Mouse (Mus musculus) 416B (cell line): ENCODE data around the gene Lrp1.
A peak's percentile ranks its signal among the peaks of the same experiment; 100 is the strongest.

Experiments
- DNase-seq: peaks from one replicate; pipeline ENCODE4 v3.0.0; 2011; ENCODE audit warnings: low read depth

Gene Lrp1

GRCm38 (mm10) chr10:127592850-127593249 is 28.1 kb downstream of the Lrp1 start:
- DNase-seq: no peak

- DNase-seq: peak; percentile 26
Measured at GRCm38 (mm10) chr10:127592423-127592822, 28.5 kb downstream of the Lrp1 start.

GRCm38 (mm10) chr10:127591514-127591913 is 29.4 kb downstream of the Lrp1 start:
- no peak for DNase-seq

- DNase-seq: peak; percentile 33
Measured at GRCm38 (mm10) chr10:127590831-127591451, 30.0 kb downstream of the Lrp1 start.

GRCm38 (mm10) chr10:127590256-127590655 is 30.7 kb downstream of the Lrp1 start:
- no peak for DNase-seq

- DNase-seq: no peak
Measured at GRCm38 (mm10) chr10:127587776-127588175, 33.2 kb downstream of the Lrp1 start.

GRCm38 (mm10) chr10:127586209-127586608 is 34.7 kb downstream of the Lrp1 start:
- DNase-seq: peak; percentile 86

GRCm38 (mm10) chr10:127585598-127585997 is 35.4 kb downstream of the Lrp1 start:
- DNase-seq: no peak

- no peak for DNase-seq
Measured at GRCm38 (mm10) chr10:127583649-127584048, 37.3 kb downstream of the Lrp1 start.

- DNase-seq: no peak
Measured at GRCm38 (mm10) chr10:127581291-127581690, 39.7 kb downstream of the Lrp1 start.

- no peak for DNase-seq
Measured at GRCm38 (mm10) chr10:127577982-127578381, 43.0 kb downstream of the Lrp1 start.

- no peak for DNase-seq
Measured at GRCm38 (mm10) chr10:127577156-127577555, 43.8 kb downstream of the Lrp1 start.

GRCm38 (mm10) chr10:127576381-127576961 is 44.5 kb downstream of the Lrp1 start:
- DNase-seq: peak; percentile 73

- no peak for DNase-seq
Measured at GRCm38 (mm10) chr10:127575741-127576140, 45.2 kb downstream of the Lrp1 start.

GRCm38 (mm10) chr10:127572281-127572680 is 48.7 kb downstream of the Lrp1 start:
- no peak for DNase-seq

- DNase-seq: no peak
Measured at GRCm38 (mm10) chr10:127570937-127571641, 49.9 kb downstream of the Lrp1 start.

GRCm38 (mm10) chr10:127570384-127570783 is 50.6 kb downstream of the Lrp1 start:
- no peak for DNase-seq

- peak; percentile 74 for DNase-seq
Measured at GRCm38 (mm10) chr10:127569450-127569849, 51.5 kb downstream of the Lrp1 start.

GRCm38 (mm10) chr10:127566553-127567326 is 54.2 kb downstream of the Lrp1 start:
- DNase-seq: no peak

- DNase-seq: no peak
Measured at GRCm38 (mm10) chr10:127564301-127564700, 56.6 kb downstream of the Lrp1 start.

- DNase-seq: no peak
Measured at GRCm38 (mm10) chr10:127563840-127564239, 57.1 kb downstream of the Lrp1 start.

- no peak for DNase-seq
Measured at GRCm38 (mm10) chr10:127561145-127561544, 59.8 kb downstream of the Lrp1 start.

GRCm38 (mm10) chr10:127557397-127557796 is 63.6 kb downstream of the Lrp1 start:
- no peak for DNase-seq
